Mouse (Mus musculus) adrenal gland, adult 18-20 months (tissue): ENCODE measurements around the gene Mpp3. TPM values are rescaled to one million over a fixed set of nuclear protein-coding genes. Genes with fewer than 3 reads are reported as not detected.

Source experiments
- DNase-seq, 2 experiments: peaks; one replicate each; pipeline ENCODE4 v3.0.0; 2021 to 2022; ENCODE audit warnings: low spot score in 2 of 2
- total RNA-seq, 2 experiments: library from RNA; stranded (reverse); gene quantifications; 1 replicate in 1 of 2; 2 replicates in 1 of 2; pipeline ENCODE4 v1.2.3; 2021

The Mpp3 gene
- total RNA-seq, 2 experiments from 2014 or later, result 10.8 to 20.2 TPM

- peak; percentile 92 to 96 for DNase-seq
These were observed 11.9 kb upstream of the Mpp3 start for GRCm38 (mm10) chr11:102040138-102040524.

DNA sequence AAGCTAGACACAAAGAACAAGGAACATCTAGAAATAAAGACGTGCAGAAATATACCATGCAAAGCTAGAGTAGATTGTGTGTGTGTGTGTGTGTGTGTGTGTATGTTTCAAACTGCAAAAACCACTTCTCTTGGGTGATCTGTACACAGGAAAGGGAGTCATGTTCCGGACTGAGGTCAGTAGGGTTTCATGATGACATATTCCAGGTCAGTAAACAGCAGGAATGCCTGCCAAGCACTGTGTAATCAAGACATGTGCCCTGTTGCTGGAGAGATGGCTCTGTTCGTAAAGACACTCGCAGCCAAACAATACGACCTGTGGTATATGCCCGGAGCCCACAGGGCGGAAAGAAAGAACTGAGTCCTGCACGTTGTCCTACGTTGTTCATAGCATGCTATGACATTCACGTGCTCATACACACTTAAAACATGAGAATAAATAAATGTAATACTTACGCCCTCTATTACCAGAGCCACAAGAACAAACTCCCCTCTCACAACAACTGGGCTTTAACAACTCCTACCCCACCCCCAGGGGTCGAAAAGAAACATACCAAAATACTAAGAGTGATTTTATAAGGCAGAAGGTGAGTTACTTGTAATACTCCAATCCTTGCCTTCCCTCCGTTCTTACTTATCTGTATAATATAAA is 11.4 kb upstream of the Mpp3 start:
- DNase-seq, result no peak

DNA sequence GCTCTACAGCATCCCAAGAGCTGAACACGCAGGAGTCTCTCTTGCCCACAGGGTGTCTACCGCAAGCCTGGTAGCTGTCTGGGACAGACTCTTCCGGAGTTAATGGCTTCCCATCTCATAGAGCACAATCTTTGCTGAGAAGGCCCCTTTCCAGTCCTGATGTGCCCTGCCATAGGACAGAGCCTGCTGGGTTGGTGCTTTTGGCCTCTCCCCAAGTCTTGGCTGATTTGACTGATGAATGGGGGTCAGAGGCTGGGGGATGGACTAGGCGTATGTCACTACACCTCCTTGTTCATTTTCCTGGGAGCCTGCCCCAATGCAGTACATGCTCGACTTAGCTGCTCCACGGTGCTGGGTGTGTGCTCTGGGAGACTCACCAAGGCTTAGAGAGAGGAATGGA is 9.5 kb upstream of the Mpp3 start:
- no peak for DNase-seq

- no peak for DNase-seq
These were observed 8.1 kb upstream of the Mpp3 start for GRCm38 (mm10) chr11:102036336-102036735.

GRCm38 (mm10) chr11:102035456-102035960 is 7.2 kb upstream of the Mpp3 start:
- DNase-seq, result no peak

DNA sequence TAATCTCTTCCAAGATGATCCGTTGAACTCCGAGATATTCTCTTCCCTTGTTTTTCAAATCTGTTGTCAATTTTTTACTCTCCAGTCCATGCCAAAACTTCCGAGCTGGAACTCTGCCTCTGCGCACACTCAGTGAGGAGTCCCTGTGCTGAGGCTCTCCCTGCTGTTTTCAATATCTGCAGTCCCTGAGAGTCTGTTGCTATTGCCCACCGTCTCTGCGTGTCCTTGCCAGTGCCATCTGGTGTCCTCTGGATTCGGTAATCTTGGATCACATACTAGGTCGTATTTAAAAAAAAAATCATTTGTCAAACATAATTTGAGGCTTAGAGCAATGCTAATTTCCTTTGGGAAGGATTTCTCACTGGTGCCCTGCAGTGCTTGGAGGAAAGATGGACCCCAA is 6.6 kb upstream of the Mpp3 start:
- DNase-seq, result no peak

DNA sequence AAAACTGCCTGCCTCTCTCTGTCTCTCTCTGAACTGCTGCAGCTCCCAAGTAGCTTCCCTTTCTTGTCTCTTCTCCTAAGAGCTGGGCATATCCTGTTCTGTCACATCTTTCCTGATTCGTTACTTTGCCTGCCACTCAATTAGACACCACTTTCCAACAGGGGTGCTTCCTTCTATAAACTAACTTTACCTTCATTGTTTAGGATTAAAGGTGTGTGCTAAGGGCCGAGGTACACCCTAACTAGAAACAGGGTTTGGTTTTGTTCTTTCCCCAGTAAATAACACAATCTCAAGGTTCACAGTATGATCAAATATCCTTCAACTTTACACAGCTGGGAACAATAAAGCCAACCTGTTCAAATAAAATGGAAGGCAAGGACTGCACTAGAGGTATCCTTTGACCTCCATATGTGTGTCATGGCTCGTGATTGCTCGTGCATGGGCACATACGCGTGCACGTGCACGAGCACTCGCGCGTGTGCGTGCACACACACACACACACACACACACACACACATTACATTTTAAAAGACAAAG is 4.9 kb upstream of the Mpp3 start:
- no peak for DNase-seq

DNA sequence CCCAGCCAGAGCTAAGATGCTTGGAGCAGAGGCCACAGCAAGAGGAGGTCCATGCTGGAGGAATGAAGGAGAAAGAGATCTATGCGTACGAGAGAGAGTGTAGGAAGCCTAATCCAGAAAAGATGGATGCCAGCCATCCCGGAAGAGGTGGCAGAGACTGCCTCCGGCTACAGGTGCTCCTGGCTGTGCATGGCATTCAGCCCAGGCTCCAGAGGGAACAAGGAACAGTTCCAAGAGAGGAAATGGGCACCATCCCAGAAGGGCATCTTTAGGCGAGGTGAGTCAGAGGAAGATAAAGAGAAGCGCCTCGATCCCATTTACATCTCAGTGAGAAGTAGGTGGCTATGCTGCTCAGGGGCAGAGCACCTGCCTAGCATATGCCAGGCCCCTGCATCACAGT is 2.9 kb upstream of the Mpp3 start:
- no peak for DNase-seq

DNA sequence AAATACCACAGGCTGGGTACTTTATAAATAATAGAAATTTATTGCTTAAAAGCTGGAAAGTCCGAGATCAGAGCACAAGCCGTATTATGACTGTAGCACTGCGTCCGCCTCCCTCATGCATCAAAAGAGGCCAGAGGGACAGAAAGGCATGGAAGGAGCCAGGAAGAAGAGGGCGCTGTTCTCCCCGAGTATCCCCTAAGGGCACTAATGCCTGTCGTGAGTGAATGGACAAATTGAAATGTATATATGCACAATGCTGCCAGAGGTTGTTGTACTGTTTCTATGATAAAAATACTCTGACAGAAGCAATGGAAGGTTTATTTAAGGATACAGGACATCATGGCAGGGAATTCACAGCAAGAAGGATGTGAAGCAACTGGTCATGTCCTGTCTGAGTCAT is 1.7 kb upstream of the Mpp3 start:
- DNase-seq, result no peak

GRCm38 (mm10) chr11:102029304-102029703 is 1.0 kb upstream of the Mpp3 start:
- no peak for DNase-seq

DNA sequence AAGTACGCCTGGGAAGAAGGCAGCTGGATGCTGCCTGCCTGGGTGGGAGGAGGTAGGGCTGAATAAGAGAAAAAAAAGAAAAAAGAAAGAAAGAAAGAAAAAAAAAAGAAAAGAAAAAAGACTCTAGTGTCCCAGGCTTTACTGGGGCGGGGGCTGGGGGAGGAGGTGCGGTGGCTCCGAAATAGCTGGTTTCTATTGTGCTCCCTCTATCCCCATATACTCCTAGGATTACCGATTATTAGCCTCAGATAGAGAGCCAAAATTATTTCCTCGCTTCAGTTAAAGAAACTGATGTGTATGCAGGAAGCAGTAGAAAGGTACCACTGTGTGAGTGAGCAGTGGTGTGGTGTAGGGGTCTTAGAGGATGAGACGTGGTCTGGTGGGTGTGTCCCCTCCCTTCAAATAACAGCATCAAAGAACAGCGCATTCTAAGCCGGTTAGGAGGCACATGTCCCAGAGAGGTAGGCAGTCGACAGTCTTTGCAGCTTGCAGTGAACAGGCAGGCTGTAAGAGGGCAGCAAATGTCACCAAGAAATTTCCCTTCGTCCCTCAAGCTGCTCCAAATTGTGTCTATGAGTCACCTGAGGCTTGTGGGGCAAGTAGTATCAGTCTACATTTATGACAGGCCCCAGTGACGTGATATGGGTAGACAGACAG is 772 bp downstream of the Mpp3 start:
- DNase-seq, result no peak

DNA sequence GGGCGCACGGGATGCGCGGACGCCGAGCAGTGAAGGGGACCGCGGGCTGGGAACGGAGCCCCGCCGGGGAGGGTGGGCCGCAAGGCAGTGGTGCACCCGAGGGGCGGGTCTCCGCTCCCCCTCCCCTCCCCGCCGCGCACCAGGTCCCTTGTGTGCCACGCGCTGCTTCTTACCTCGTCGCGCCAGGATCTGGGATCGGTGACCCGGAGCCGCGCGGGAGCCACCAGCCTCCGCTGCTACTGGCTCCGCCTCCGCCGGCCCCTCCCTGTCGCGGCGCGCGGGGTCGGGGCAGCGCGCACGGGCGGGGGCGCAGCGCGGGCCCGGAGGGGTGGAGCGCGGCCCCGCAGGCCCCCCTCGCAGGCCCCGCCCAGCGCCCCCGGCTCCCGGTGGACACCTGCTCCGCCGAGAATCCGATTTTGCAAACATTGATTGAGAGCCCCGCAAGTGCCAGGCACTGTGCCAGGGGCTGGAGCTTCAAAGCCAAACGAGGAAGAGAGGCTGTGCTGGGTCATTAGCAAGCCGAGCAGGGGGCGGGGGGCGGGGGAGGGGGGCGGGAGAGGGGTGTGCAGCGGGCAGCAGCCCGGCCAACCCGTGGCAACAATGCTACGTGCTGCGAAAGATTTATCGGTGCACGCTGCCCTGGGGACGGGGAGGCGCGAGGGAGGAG is 1.4 kb downstream of the Mpp3 start:
- peak; percentile 70 to 81 for DNase-seq

DNA sequence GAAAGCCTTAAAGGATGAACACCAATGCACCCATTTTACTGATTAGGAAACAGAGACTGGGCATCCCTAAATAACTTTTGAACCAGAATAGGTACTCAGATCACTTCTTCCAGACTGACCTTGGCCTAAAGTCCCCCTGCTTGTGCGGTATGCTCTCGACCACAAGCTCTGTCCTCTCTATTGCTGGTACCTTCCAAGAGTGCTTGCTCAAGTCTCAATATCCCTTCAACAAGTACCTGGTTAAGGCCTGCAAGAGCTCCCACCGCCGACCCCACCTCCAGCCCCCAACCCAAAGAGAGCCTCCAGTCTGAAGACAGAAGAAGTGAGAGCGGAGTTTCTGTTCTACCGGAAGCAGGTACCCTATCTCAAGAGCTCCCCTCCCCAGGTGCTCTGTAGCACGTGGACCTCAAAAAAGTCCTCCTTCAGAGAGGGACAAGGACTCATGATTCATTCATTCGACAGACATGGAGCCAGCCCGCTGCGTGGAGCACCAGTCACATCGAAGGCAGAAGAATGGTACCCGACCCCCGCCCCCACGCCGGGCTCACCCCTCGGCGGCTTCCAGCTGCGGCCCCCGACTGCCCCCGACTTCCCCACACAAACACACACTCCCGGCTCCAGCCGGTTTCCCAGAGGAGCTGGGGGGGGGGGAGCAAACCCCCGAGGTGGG is 2.1 kb downstream of the Mpp3 start:
- DNase-seq, result no peak

GRCm38 (mm10) chr11:102025354-102025753 is 2.9 kb downstream of the Mpp3 start:
- DNase-seq, result no peak

GRCm38 (mm10) chr11:102024875-102025274 is 3.4 kb downstream of the Mpp3 start:
- DNase-seq, result no peak

GRCm38 (mm10) chr11:102024084-102024758 is 4.0 kb downstream of the Mpp3 start:
- no peak for DNase-seq

DNA sequence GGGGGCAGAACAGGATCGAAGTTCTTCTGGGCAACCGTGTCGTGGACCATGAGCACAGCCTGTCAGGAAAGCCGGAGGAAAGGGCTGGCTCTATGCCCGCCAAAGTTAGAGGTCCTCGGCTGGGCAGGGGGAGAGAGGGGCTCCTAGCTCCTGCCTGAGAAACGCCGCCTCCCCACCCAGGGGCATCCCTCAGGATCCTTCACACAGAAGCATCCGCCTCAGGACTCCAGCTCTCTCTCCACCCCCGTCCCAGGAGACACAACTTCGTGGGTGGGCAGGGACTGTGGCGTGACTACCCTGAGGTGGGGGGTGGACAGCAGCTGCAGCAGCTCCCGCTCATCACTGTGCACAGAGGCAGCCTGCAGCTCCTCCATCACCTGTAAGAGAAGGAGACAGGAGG is 4.9 kb downstream of the Mpp3 start:
- DNase-seq, result no peak

DNA sequence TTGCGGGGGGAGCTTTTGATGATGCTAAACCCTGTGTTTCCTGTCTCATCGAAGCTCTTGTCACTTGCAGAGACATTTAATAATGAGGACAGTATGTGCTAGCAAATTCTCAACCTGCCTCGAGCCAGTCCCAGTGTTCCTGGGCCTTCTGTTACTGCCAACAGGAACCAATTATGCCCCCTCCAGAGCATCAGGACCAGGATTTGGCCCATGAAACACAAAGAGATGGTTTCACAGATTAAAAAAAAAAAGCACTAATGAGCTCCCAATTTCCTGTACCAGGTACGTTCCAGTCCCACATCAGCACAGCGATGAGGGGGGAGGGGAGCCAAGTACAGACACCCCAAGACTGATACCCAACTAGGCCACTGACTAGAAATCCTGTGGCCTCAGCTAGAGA is 7.1 kb downstream of the Mpp3 start:
- no peak for DNase-seq

DNA sequence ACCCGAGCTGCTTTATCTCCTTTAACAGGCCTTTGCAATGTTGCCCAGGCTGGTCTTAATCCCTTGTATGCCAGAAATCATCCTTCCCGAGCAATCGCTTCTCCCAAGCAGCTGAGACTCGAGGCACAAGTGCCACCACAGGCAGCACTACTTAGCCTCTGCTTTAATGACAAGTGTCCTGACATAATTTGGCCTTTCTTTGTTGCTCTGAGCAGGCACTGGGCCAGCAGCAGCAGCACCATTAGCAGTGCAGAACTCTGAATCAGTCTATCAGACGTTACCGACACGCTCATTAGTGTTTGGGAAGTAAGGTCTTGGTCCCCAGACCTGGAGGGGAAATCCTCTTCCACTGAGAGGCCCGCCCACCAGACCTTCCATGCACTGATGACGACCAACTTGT is 8.5 kb downstream of the Mpp3 start:
- DNase-seq, result no peak

DNA sequence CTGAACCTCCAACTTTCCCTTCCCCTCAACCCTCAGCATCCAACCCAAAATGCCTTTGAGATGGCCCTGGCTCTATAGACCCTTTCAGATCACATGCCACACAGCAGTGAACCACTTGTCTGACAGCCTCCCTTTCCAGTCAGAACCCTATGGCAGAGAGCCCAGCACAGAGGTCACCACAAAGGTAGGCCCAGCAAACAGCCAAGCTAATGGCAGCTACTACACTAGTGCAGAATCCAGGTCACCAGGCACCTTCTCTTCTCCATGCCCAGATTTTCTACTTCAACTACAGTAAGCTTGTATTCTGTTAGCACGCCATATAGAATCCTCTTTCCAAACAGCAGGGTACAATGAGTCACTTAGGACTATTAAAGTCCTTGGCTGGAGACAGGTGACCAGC is 12.1 kb downstream of the Mpp3 start:
- no peak for DNase-seq

- DNase-seq, result no peak
These were observed 12.8 kb downstream of the Mpp3 start for GRCm38 (mm10) chr11:102015472-102015871.
